Mouse (Mus musculus): ENCODE results near the gene Trim39. TPM values are rescaled to one million over a fixed set of nuclear protein-coding genes. Genes with fewer than 3 reads are reported as not detected.

Gene Trim39
- polyA plus RNA-seq, 2 experiments, result 3.2 to 11.0 TPM

- no peak overlapping the region for H3K4me2 ChIP-seq (ENCODE audit: low read depth)
- WGBS (ENCODE audit: insufficient replicate concordance), result 14% methylated on average over 8 of the region's 8 CpGs
- H3K9ac ChIP-seq (replicated peaks), result no peak overlapping the region
- no peaks in the 10 kb centered on the region for H3K36me3 ChIP-seq (replicated peaks; ENCODE audit: control insufficient read depth, insufficient read depth, low read depth)
- TF ChIP-seq EP300 (IDR thresholded peaks at IDR 0.05; ENCODE audit: low read depth) (no peak), CTCF (IDR thresholded peaks at IDR 0.05; ENCODE audit: low read depth) (0 out of 2 replicates have a peak, but pooled peaks have one; percentile 20)
- no peaks in the 10 kb centered on the region for H3K9me3 ChIP-seq (ENCODE audit: control insufficient read depth, low read length)
- DNase-seq (ENCODE audit: low read depth in 3 of 3, low spot score in 3 of 3) (no peak), ATAC-seq (ENCODE audit: insufficient read depth) (no peak)
- no peak overlapping the region for H3K4me3 ChIP-seq (ENCODE audit: insufficient read depth in 1 of 2, low read depth in 2 of 2, low read length in 2 of 2)
- no peak overlapping the region for H3K27ac ChIP-seq
- peaks cover 28% of the 10 kb centered on the region for H3K27me3 ChIP-seq (ENCODE audit: control insufficient read depth, insufficient read depth, low read length)
- no peaks in the 10 kb centered on the region for H3K4me1 ChIP-seq (replicated peaks; ENCODE audit: control insufficient read depth in 2 of 2, insufficient read depth in 2 of 2, low read length in 1 of 2)
Measured at GRCm38 (mm10) chr17:36226921-36227320, 45.1 kb downstream of the Trim39 start.

GRCm38 (mm10) chr17:36225231-36225824 lies 46.7 kb downstream of the Trim39 start:
- H3K9me3 ChIP-seq (ENCODE audit: control insufficient read depth, low read length), result no peaks in the 10 kb centered on the region
- 12% methylated on average over 9 of the region's 9 CpGs for WGBS (ENCODE audit: insufficient replicate concordance)
- H3K36me3 ChIP-seq (replicated peaks; ENCODE audit: control insufficient read depth, insufficient read depth, low read depth), result no peaks in the 10 kb centered on the region
- no peak overlapping the region for H3K9ac ChIP-seq (replicated peaks)
- H3K27ac ChIP-seq, result no peak overlapping the region
- H3K4me2 ChIP-seq (ENCODE audit: low read depth), result no peak overlapping the region
- H3K4me1 ChIP-seq (replicated peaks; ENCODE audit: control insufficient read depth in 2 of 2, insufficient read depth in 2 of 2, low read length in 1 of 2), result no peaks in the 10 kb centered on the region
- DNase-seq (ENCODE audit: low read depth in 3 of 3, low spot score in 3 of 3) (no peak), ATAC-seq (ENCODE audit: insufficient read depth) (no peak)
- no peak for TF ChIP-seq CTCF (IDR thresholded peaks at IDR 0.05; ENCODE audit: low read depth)
- TF ChIP-seq EP300 (IDR thresholded peaks at IDR 0.05; ENCODE audit: low read depth), result no peak
- peaks cover 22% of the 10 kb centered on the region for H3K27me3 ChIP-seq (ENCODE audit: control insufficient read depth, insufficient read depth, low read length)
- no peak overlapping the region for H3K4me3 ChIP-seq (ENCODE audit: insufficient read depth in 1 of 2, low read depth in 2 of 2, low read length in 2 of 2)

GRCm38 (mm10) chr17:36224451-36224850 lies 47.6 kb downstream of the Trim39 start:
- Histone ChIP-seq H3K27ac (no peak overlapping the region), H3K9me3 (ENCODE audit: control insufficient read depth, low read length) (no peaks in the 10 kb centered on the region), H3K9ac (replicated peaks) (no peak overlapping the region), H3K4me2 (ENCODE audit: low read depth) (no peak overlapping the region), H3K27me3 (ENCODE audit: control insufficient read depth, insufficient read depth, low read length) (peaks cover 16% of the 10 kb centered on the region), H3K4me3 (ENCODE audit: insufficient read depth in 1 of 2, low read depth in 2 of 2, low read length in 2 of 2) (no peak overlapping the region), H3K4me1 (replicated peaks; ENCODE audit: control insufficient read depth in 2 of 2, insufficient read depth in 2 of 2, low read length in 1 of 2) (no peaks in the 10 kb centered on the region), H3K36me3 (replicated peaks; ENCODE audit: control insufficient read depth, insufficient read depth, low read depth) (no peaks in the 10 kb centered on the region)
- TF ChIP-seq EP300 (IDR thresholded peaks at IDR 0.05; ENCODE audit: low read depth), result no peak
- no peak for TF ChIP-seq CTCF (IDR thresholded peaks at IDR 0.05; ENCODE audit: low read depth)
- 23% methylated on average over 3 of the region's 3 CpGs for WGBS (ENCODE audit: insufficient replicate concordance)
- DNase-seq (ENCODE audit: low read depth in 3 of 3, low spot score in 3 of 3) (no peak), ATAC-seq (ENCODE audit: insufficient read depth) (no peak)

- 26% methylated on average over 5 of the region's 5 CpGs for WGBS (ENCODE audit: insufficient replicate concordance)
- Histone ChIP-seq H3K36me3 (replicated peaks; ENCODE audit: control insufficient read depth, insufficient read depth, low read depth) (no peaks in the 10 kb centered on the region), H3K4me3 (ENCODE audit: insufficient read depth in 1 of 2, low read depth in 2 of 2, low read length in 2 of 2) (no peak overlapping the region), H3K27ac (no peak overlapping the region), H3K4me1 (replicated peaks; ENCODE audit: control insufficient read depth in 2 of 2, insufficient read depth in 2 of 2, low read length in 1 of 2) (no peaks in the 10 kb centered on the region), H3K4me2 (ENCODE audit: low read depth) (no peak overlapping the region), H3K9ac (replicated peaks) (no peak overlapping the region), H3K27me3 (ENCODE audit: control insufficient read depth, insufficient read depth, low read length) (peaks cover 29% of the 10 kb centered on the region), H3K9me3 (ENCODE audit: control insufficient read depth, low read length) (no peaks in the 10 kb centered on the region)
- DNase-seq (ENCODE audit: low read depth in 3 of 3, low spot score in 3 of 3) (no peak), ATAC-seq (ENCODE audit: insufficient read depth) (no peak)
- TF ChIP-seq EP300 (IDR thresholded peaks at IDR 0.05; ENCODE audit: low read depth), result no peak
Measured at GRCm38 (mm10) chr17:36218594-36219155, 53.4 kb downstream of the Trim39 start.

GRCm38 (mm10) chr17:36215586-36215985 lies 56.5 kb downstream of the Trim39 start:
- Histone ChIP-seq H3K36me3 (replicated peaks; ENCODE audit: control insufficient read depth, insufficient read depth, low read depth) (no peaks in the 10 kb centered on the region), H3K4me2 (ENCODE audit: low read depth) (no peak overlapping the region), H3K4me3 (ENCODE audit: insufficient read depth in 1 of 2, low read depth in 2 of 2, low read length in 2 of 2) (no peak overlapping the region), H3K27ac (no peak overlapping the region), H3K27me3 (ENCODE audit: control insufficient read depth, insufficient read depth, low read length) (peaks cover 26% of the 10 kb centered on the region), H3K9ac (replicated peaks) (no peak overlapping the region), H3K9me3 (ENCODE audit: control insufficient read depth, low read length) (no peaks in the 10 kb centered on the region), H3K4me1 (replicated peaks; ENCODE audit: control insufficient read depth in 2 of 2, insufficient read depth in 2 of 2, low read length in 1 of 2) (no peaks in the 10 kb centered on the region)
- DNase-seq (ENCODE audit: low read depth in 3 of 3, low spot score in 3 of 3), result no peak
- ATAC-seq (ENCODE audit: insufficient read depth), result no peak
- TF ChIP-seq CTCF (IDR thresholded peaks at IDR 0.05; ENCODE audit: low read depth), result no peak
- no peak for TF ChIP-seq EP300 (IDR thresholded peaks at IDR 0.05; ENCODE audit: low read depth)
- 4% methylated on average over 20 of the region's 20 CpGs for WGBS (ENCODE audit: insufficient replicate concordance)

Other genes starting within 250 kb of the Trim39 start
- gene H2-T23, start 239.4 kb downstream of the Trim39 start, polyA plus RNA-seq (2012; rRNA removed), result 24.3 and 29.1 TPM in 2 replicates
- 25.5 and 28.8 TPM in 2 replicates for gene H2-T23, start 239.4 kb downstream of the Trim39 start, polyA plus RNA-seq (2014; fragmentation: Nextera tagmentation; extraction: Ambion mirVana)
- 6.8 and 7.9 TPM in 2 replicates for gene H2-T22, start 229.5 kb downstream of the Trim39 start, polyA plus RNA-seq (2012; rRNA removed)
- gene H2-T22, start 229.5 kb downstream of the Trim39 start, polyA plus RNA-seq (2014; fragmentation: Nextera tagmentation; extraction: Ambion mirVana), result 9.8 and 10.6 TPM in 2 replicates
- not detected in 2 replicates for gene Gm6034, start 229.3 kb downstream of the Trim39 start, polyA plus RNA-seq (2012; rRNA removed)
- gene Gm6034, start 229.3 kb downstream of the Trim39 start, polyA plus RNA-seq (2014; fragmentation: Nextera tagmentation; extraction: Ambion mirVana), result not detected in 2 replicates
- 0.03 TPM in 1 of 2 replicates, not detected in the other for gene Gm11127, start 213.9 kb downstream of the Trim39 start, polyA plus RNA-seq (2012; rRNA removed)
- gene Gm11127, start 213.9 kb downstream of the Trim39 start, polyA plus RNA-seq (2014; fragmentation: Nextera tagmentation; extraction: Ambion mirVana), result not detected in 2 replicates
- gene Gm19684, start 150.6 kb downstream of the Trim39 start, polyA plus RNA-seq (2012; rRNA removed), result not detected in 2 replicates
- gene Gm19684, start 150.6 kb downstream of the Trim39 start, polyA plus RNA-seq (2014; fragmentation: Nextera tagmentation; extraction: Ambion mirVana), result not detected in 2 replicates
- not detected in 2 replicates for gene Gm7030, start 142.8 kb downstream of the Trim39 start, polyA plus RNA-seq (2012; rRNA removed)
- gene Gm7030, start 142.8 kb downstream of the Trim39 start, polyA plus RNA-seq (2014; fragmentation: Nextera tagmentation; extraction: Ambion mirVana), result not detected in 2 replicates
- gene Gm8909, start 103.7 kb downstream of the Trim39 start, polyA plus RNA-seq (2012; rRNA removed), result not detected in 2 replicates
- not detected in 2 replicates for gene Gm8909, start 103.7 kb downstream of the Trim39 start, polyA plus RNA-seq (2014; fragmentation: Nextera tagmentation; extraction: Ambion mirVana)
- not detected in 2 replicates for gene H2-T3, start 82.0 kb downstream of the Trim39 start, polyA plus RNA-seq (2012; rRNA removed)
- gene H2-T3, start 82.0 kb downstream of the Trim39 start, polyA plus RNA-seq (2014; fragmentation: Nextera tagmentation; extraction: Ambion mirVana), result not detected in 2 replicates
- gene Rpp21, start 14.2 kb downstream of the Trim39 start, polyA plus RNA-seq (2012; rRNA removed), result 40.1 and 51.8 TPM in 2 replicates
- 77.9 and 84.2 TPM in 2 replicates for gene Rpp21, start 14.2 kb downstream of the Trim39 start, polyA plus RNA-seq (2014; fragmentation: Nextera tagmentation; extraction: Ambion mirVana)
- gene H2-M10.2, start 14.2 kb upstream of the Trim39 start, polyA plus RNA-seq (2012; rRNA removed), result not detected in 2 replicates
- gene H2-M10.2, start 14.2 kb upstream of the Trim39 start, polyA plus RNA-seq (2014; fragmentation: Nextera tagmentation; extraction: Ambion mirVana), result not detected in 2 replicates
- not detected in 2 replicates for gene H2-M10.1, start 53.9 kb upstream of the Trim39 start, polyA plus RNA-seq (2012; rRNA removed)
- gene H2-M10.1, start 53.9 kb upstream of the Trim39 start, polyA plus RNA-seq (2014; fragmentation: Nextera tagmentation; extraction: Ambion mirVana), result not detected in 2 replicates
- gene H2-M10.3, start 96.2 kb upstream of the Trim39 start, polyA plus RNA-seq (2012; rRNA removed), result not detected in 2 replicates
- not detected in 2 replicates for gene H2-M10.3, start 96.2 kb upstream of the Trim39 start, polyA plus RNA-seq (2014; fragmentation: Nextera tagmentation; extraction: Ambion mirVana)
- not detected in 2 replicates for gene H2-M10.4, start 190.1 kb upstream of the Trim39 start, polyA plus RNA-seq (2012; rRNA removed)
- gene H2-M10.4, start 190.1 kb upstream of the Trim39 start, polyA plus RNA-seq (2014; fragmentation: Nextera tagmentation; extraction: Ambion mirVana), result not detected in 2 replicates